Mouse (Mus musculus): Measurements from ENCODE around the gene Gm10521. TPM values are rescaled to one million over a fixed set of nuclear protein-coding genes. Genes with fewer than 3 reads are reported as not detected.

Gm10521 gene
- polyA plus RNA-seq, 1 experiment, result not detected

- Histone ChIP-seq H3K4me1 (ENCODE audit: control insufficient read depth, insufficient read depth, low read length) (no peaks in the 10 kb centered on the region), H3K4me3 (ENCODE audit: insufficient read depth, low read depth, low read length) (no peak overlapping the region), H3K27ac (ENCODE audit: insufficient read depth, low read depth, low read length) (no peak overlapping the region)
- WGBS, result 79% methylated on average over 14 of the region's 14 CpGs
- TF ChIP-seq CTCF (IDR thresholded peaks at IDR 0.05; ENCODE audit: insufficient read depth, low read depth, low read length), result no peak
- no peak for TF ChIP-seq POLR2A (IDR thresholded peaks at IDR 0.05; ENCODE audit: insufficient read depth, low read depth, low read length)
Observed at GRCm38 (mm10) chr1:171938952-171939948, 43.8 kb downstream of the Gm10521 start.

GRCm38 (mm10) chr1:171940626-171941025 lies 45.2 kb downstream of the Gm10521 start:
- TF ChIP-seq CTCF (IDR thresholded peaks at IDR 0.05; ENCODE audit: insufficient read depth, low read depth, low read length), result no peak

GRCm38 (mm10) chr1:171946447-171946995 lies 51.1 kb downstream of the Gm10521 start:
- no peak overlapping the region for H3K27ac ChIP-seq (ENCODE audit: insufficient read depth, low read depth, low read length)
- TF ChIP-seq CTCF (IDR thresholded peaks at IDR 0.05; ENCODE audit: insufficient read depth, low read depth, low read length) (no peak), POLR2A (IDR thresholded peaks at IDR 0.05; ENCODE audit: insufficient read depth, low read depth, low read length) (no peak)
- no peak overlapping the region for H3K4me3 ChIP-seq (ENCODE audit: insufficient read depth, low read depth, low read length)
- H3K4me1 ChIP-seq (ENCODE audit: control insufficient read depth, insufficient read depth, low read length), result no peaks in the 10 kb centered on the region
- WGBS, result 55% methylated on average over 6 of the region's 6 CpGs

More at GRCm38 (mm10) chr1:171940626-171941025, 45.2 kb downstream of the Gm10521 start:
- H3K4me1 ChIP-seq (ENCODE audit: control insufficient read depth, insufficient read depth, low read length), result no peaks in the 10 kb centered on the region
- 85% methylated on average over 6 of the region's 6 CpGs for WGBS
- H3K27ac ChIP-seq (ENCODE audit: insufficient read depth, low read depth, low read length), result no peak overlapping the region
- no peak overlapping the region for H3K4me3 ChIP-seq (ENCODE audit: insufficient read depth, low read depth, low read length)

Other genes starting within 250 kb of the Gm10521 start
- not detected in 2 replicates for gene Slamf7, start 242.6 kb upstream of the Gm10521 start, polyA plus RNA-seq (2012; ENCODE audit: insufficient read depth, insufficient read length, low replicate concordance, missing spikeins)
- not detected in 2 replicates for gene Cd48, start 213.7 kb upstream of the Gm10521 start, polyA plus RNA-seq (2012; ENCODE audit: insufficient read depth, insufficient read length, low replicate concordance, missing spikeins)
- gene Slamf1, start 128.5 kb upstream of the Gm10521 start, polyA plus RNA-seq (2012; ENCODE audit: insufficient read depth, insufficient read length, low replicate concordance, missing spikeins), result not detected in 2 replicates
- gene Cd84, start 56.0 kb upstream of the Gm10521 start, polyA plus RNA-seq (2012; ENCODE audit: insufficient read depth, insufficient read length, low replicate concordance, missing spikeins), result not detected in 2 replicates
- gene Slamf6, start 21.9 kb downstream of the Gm10521 start, polyA plus RNA-seq (2012; ENCODE audit: insufficient read depth, insufficient read length, low replicate concordance, missing spikeins), result not detected in 2 replicates
- not detected in 2 replicates for gene Vangl2, start 132.8 kb downstream of the Gm10521 start, polyA plus RNA-seq (2012; ENCODE audit: insufficient read depth, insufficient read length, low replicate concordance, missing spikeins)
- not detected in 2 replicates for gene Nhlh1, start 161.9 kb downstream of the Gm10521 start, polyA plus RNA-seq (2012; ENCODE audit: insufficient read depth, insufficient read length, low replicate concordance, missing spikeins)
- gene Copa, start 186.9 kb downstream of the Gm10521 start, polyA plus RNA-seq (2012; ENCODE audit: insufficient read depth, insufficient read length, low replicate concordance, missing spikeins), result 120 and 157 TPM in 2 replicates
- gene Ncstn, start 187.1 kb downstream of the Gm10521 start, polyA plus RNA-seq (2012; ENCODE audit: insufficient read depth, insufficient read length, low replicate concordance, missing spikeins), result 196 TPM in 1 of 2 replicates, not detected in the other
- 478 TPM in 1 of 2 replicates, not detected in the other for gene Pex19, start 231.1 kb downstream of the Gm10521 start, polyA plus RNA-seq (2012; ENCODE audit: insufficient read depth, insufficient read length, low replicate concordance, missing spikeins)

Measured in olfactory bulb, adult 2 months (tissue).